Mouse (Mus musculus) mouse embryonic stem cell (cell line): ENCODE results near the gene Cdk19.
"Not testable (repeated sequence)": the region's sequence is repeated elsewhere in the genome, so short reads cannot be mapped to it uniquely, and the experiment has no call there.

Experiments used
- in situ Hi-C, 2 experiments: fragments of 300-500 bp; cut with MboI; formaldehyde crosslinking; loops; 1 replicate in 1 of 2; 3 replicates in 1 of 2; pipeline ENCODE4 v1.14.3; 2019 to 2020; ENCODE audit warnings: low sequenced_read_pairs in 2 of 2, low pct_unique_long_range_greater_than_20kb in 1 of 2, mixed read lengths in 1 of 2; ENCODE audit not compliant: unreplicated experiment in 1 of 2

Cdk19 gene

DNA sequence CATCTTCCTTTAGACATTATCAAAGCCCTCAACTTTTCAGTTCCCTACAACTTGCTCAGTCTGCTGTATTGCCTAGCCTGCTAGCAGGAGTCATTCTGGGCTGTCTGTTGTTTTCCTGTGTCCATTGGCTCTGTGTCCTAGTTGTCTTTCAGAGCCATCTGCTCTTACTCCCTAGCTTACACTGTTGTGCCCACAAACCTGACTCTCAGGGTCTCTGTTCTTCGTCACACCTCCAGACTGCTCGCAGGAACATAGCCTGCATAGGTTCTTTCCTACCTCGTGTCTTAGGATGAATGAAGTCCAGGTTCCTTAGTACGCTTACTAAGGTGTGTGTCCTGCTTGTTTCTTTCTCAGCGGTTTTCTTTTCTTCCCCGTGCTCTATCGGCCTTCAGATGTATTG is 35.5 kb downstream of the Cdk19 start:
- in situ Hi-C loops = loop anchor here in 1 of 2 experiments (10.0 kb wide), 1 partner anchor 150 kb away; no protein-coding TSS in a partner anchor

DNA sequence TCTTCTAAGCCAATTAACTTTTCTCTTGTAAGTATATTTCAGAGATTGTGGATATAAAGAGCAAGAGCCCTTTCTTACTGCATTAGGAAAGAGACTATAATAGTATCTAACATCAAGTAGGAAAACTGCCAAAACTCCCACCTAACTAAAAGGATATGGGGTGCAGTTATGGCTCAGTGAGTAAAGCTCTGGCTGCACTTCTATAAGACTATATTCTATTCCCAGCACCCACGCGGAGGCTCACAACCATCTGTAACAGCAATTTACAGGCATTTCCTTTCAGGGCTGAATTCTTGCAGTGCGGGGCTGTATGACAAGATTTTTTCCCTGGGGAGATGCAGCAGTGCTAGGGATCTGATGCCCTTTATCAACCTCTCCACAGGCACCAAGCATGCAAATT is 36.9 kb downstream of the Cdk19 start:
- in situ Hi-C loops = loop anchor here in 1 of 2 experiments (10.0 kb wide), 1 partner anchor 149 kb away; no protein-coding TSS in a partner anchor

DNA sequence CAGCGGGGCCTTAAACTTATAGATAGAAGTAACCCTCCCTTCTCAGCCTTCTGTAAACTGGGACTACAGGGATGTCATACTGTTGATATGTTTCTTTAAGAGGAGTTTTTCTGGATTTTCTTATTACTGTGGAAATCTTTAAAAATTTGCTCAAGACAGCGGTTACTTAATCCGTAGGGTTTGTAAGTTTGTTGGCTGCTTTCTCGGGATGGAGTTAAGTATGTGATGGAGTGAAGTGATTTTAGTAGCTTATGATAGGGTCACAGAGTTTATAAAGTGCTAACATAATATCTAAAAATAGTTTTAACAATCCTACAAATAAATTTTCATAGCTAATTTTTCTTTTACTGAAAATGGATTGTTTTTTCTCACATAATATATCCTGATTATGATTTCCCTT is 38.9 kb downstream of the Cdk19 start:
- in situ Hi-C loops = loop anchor here in 1 of 2 experiments (10.0 kb wide), 1 partner anchor 147 kb away; no protein-coding TSS in a partner anchor

DNA sequence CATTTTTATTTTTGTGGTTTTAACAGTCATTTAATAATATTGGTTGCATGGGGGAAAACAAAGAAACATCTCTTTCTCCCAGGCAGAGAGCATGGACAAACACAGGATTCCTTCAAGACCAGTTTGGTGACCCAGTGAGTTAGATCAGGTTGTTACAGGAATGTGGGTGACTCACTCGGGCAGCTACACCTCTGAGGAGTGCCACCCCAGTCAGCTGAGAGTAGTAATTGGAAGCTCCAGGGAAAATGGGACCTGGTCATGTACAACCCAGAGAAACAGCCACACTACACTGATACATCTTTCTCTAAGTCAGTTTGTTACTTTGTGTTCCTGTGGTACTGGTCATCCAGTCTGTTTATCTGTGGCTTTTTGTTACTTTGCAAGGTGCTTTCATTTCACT is 40.3 kb downstream of the Cdk19 start:
- in situ Hi-C loops = loop anchor here in 1 of 2 experiments (10.0 kb wide), 1 partner anchor 145 kb away; no protein-coding TSS in a partner anchor

DNA sequence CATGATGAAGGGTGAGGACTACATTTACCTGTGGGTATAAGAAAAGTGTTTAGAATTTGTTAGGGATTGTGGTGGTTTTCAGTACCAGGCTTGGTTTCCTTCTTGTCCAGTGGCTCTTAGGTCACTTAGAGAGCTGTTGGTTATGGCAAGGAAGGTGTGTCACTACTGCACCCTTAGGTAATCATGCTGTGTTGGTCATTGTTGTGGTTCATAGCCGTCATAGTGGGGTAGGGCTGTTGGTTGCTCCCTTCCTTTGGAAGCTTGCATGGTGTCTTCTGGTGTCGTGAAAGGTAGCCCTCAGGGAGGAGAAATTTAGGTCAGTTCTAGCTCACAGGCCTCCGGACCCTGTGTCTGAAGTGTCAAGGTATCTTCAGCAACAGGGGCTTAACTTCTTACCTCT is 46.0 kb downstream of the Cdk19 start:
- in situ Hi-C loops = no loop called here

DNA sequence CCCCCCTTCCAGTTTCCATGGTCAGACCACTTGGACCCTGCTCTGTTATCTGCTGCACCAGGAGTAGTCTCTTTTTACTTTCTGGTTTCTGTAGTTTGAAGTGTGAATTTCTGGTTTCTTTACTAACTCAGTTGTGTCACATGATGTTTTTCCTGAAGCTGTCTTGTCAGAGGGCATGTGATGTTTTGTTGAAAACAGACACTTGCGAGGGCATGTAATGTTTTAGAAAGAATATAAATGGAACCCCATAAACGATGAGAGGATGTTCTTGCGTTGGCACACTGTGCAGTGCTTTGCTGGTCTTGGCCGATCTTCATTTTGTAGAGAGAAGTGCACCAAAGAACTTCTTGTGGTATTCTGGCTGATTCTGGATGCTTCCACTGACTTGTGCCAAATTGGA is 46.8 kb downstream of the Cdk19 start:
- in situ Hi-C loops = no loop called here

DNA sequence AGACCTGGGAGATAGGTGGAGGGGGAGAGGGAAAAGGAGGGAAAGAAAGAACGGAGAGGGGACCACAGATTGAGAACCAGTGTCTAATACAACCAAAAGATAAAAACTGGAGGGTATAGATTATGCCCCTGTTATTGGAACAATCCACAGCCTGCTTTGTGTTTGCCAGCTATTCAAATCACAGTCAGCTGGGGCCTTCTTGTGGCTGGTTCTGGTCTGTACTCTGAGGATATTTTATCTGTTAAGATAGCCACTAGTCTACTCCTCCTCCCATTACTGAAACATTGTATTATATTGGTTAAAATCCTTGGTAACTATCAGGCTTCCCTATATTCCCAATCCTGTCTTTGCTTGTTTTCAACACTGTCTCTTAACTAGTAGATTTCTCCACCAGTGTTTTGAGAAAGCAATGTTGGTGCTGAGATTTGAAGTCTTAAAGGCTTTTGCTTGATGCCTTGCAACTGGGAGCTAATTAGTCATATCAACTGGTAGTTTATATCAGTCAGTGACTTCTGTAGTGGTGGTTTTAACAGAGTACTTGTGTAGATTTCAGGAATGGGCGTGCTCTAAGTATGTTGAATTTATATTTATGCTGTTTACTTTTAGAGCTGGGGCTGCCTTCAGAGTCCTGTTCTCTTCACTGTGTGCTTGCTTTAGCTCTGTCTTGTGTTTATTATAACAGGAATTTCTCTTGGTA is 54.2 kb downstream of the Cdk19 start:
- in situ Hi-C loops = no loop called here

DNA sequence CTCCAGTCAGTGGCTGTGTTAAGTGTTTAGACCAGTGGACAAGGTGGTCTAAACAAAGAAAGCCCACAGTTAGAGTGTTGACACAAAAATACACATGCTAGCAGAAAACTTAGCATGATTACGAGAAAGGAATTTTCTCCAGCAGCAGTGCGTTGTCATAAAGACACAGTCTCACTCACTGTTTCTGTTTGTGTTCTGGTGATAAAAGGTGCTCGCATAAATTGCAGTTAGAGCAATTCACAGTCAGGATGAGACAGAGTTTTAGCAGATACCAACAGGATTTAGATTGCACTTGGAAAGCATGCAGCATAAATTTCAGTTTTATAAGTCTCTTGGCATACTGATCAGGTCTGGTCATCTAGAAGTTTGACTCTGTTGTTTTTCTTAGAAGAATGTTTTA is 59.5 kb downstream of the Cdk19 start:
- in situ Hi-C loops = no loop called here

DNA sequence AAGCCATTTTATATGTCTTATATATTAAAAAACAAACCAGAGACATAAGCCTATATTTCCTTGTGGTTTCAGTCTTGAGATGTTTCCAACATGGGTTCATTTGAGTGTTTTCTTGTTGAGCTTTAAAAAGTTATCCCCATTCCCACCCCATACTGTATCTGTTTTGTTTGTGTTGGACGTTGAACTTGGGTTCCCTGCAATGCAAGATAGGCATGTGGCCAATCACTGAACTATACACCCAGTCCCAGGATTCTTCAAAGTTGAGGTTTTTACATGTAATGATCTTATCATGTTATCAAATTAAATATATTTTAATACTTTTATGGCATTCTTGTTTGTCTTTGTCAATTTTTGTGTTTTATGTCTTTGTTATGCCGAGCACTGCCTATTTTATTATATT is 60.0 kb downstream of the Cdk19 start:
- in situ Hi-C loops = no loop called here

DNA sequence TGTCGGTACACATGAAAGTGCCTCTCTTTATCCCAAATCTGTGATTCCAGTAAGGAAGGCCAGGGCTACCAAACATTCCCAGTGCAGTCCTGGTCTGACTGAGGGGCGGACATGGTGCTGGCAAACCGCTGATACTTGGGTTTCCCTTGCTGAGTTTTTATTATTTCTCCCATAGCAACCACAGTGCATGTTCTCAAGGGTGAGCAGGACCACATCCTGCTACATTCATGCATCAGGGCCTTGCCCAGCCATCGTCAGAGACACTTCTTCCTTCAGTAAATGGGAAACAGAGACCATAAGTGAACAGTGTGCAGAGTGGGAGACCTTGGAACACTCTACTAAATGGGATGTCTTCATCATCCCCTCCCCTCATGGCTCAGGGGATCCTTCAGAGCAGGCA is 60.9 kb downstream of the Cdk19 start:
- in situ Hi-C loops = no loop called here

DNA sequence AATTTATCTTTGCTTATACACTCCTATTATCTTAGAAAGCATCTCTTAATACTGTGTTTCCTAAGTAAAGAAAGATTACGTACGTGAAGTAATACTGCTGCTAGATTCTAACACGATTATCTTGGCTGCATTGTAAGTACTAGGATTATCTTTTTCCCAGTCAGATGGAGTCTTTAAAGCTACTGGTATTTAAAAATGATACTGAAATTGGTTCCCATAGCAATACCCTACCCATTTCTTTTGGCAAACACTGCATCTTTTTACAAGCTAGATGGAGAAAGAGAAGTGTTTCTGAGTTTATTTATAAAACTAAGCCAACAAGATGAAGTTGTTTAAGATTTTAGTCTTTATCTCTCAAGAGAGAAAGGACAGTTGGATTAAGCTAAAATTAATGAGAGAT is 67.3 kb downstream of the Cdk19 start:
- in situ Hi-C loops = no loop called here

DNA sequence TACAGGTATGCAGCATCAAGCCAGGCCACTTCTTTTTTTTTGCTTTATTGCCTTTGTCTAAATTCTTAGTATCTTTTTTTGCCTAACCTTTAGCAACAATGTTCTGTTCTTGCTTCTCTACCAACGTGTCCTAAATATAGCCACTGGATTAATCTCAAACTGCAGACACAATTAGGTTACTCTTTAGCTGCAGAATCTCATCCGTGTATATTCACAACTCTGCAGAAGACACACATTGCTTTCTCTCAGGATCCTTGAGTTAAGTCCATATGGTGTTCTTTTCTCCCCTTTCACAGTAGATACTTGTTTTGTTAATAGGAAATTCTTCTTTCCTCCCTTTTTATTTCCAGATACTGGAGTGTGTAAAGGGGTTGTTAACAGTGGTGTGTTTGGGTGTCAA is 70.0 kb downstream of the Cdk19 start:
- in situ Hi-C loops = no loop called here

DNA sequence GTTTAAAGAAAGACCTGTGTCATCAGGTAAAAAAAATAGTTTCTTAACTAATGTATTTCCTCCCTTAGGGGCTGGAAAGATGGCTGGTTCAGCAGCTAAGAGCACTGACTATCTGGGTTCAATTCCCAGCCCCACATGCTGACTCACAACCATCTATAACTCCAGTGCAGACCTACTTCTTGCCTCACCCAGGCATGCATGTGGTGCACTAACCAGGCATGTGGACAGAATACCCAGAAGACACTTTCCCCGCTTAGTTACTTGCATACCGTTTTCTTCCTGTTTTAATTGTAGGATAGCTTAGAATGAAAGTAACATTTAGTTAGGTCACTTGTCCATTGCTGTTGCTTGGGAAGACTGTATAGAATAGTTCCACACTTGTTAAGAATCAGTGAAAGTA is 72.0 kb downstream of the Cdk19 start:
- in situ Hi-C loops = no loop called here

DNA sequence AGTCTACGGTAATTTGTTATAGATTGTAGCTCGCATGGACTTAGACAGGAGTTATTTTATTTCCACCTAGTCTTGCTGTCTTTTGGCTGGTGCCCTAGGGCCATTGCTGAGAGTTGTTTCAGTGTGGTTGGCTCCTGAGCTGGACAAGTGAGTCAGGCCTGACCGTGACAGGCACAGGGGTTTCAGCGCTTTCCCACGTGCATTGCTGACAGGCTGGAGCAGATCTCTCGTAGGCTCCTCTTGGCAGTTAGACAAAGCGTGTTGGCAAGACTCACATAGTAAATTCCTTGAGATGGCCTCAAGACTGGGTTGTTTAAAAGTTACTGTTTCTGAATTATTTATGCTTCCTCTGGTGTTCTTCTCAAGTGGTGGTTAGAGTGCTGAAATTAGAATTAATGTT is 77.6 kb downstream of the Cdk19 start:
- in situ Hi-C loops = no loop called here

DNA sequence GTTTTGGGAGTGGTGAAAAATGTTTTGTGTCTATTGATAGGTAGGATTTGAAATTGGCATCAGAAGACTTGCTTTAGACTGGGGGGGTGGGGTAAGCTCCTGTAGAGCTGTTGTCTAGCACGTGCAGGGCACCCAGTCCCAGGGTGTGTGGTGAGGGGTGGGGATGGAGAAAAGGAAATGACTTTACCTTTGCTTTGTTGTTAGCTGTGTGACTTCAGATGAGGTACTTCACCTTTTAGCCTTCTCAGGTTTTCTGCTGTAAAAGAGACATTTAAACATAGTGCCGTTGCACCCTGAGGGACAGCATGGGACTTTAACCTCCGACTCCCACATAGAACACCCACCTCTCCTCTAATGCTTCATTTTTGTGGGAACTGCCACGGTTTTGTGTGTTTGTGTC is 80.5 kb downstream of the Cdk19 start:
- in situ Hi-C loops = no loop called here

DNA sequence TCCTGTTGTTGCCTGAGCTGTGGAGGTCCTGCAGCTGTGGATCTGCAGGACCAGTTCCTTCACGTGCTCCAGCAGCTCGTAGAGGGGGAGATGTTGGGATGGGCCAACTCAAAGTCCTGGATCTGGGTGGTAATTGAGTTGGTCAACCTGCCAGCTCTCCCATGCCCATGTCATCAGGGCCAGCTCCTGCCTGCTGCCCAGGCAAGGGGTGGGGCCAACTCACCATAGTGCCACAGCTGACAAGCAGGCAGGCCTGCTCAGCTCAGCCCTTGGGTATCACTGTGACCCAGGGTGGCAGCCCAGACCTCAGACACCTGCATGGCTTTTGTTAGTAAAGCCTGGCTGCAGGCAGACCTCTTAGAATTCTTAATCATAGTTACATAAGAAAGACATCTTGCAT is 81.3 kb downstream of the Cdk19 start:
- in situ Hi-C loops = no loop called here

DNA sequence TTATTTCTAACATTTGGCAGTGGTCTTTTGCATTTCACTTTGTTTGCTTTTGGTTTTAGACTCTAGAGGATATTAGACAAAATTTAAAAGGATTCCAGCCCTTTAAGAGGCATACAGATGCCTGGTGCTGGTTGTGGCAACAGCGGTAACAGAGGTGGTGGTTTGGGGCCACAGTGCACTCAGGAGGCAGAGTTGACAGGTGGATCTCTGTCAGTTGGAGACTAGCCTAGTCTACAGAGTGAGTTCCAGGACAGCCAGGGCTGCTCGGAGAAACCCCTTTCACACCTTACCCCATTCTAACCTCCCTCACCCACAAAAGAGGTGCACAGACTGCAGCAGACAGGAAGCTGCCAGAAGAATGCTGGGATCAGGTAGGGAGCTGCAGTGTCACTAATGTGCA is 82.4 kb downstream of the Cdk19 start:
- in situ Hi-C loops = no loop called here

DNA sequence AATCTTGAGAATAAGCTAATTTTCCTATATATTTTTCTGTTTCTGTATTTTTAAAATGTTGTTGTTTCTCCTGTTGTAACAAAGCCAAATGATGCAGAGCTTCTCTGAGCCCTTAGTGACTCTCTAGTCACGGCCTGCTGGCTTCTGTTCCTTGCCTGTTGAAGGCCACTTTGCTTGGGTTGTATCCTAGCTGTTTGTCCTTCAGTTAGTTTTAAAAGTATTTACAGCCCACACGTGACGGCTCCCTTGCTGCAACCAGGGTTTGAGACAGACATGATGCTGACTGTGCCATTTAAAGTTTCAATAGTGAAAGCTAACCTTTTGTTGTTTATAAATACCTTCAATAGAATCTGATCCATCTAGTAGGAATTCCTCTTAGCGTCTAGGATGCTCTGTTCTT is 83.3 kb downstream of the Cdk19 start:
- in situ Hi-C loops = no loop called here

DNA sequence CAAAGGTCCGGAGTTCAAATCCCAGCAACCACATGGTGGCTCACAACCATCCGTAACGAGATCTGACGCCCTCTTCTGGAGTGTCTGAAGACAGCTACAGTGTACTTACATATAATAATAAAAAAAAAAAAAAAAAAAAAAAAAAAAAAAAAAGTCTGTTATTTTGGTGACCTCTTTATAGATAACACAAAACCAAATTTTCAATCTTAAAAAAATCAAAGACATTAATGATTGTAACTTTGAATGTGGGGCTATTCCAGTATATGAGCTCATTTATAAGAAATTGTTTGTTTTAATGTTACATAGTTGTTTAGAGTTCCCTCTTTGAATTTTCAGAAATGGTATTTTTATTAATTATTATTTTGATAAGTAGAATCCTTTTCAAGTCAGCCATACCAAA is 85.1 kb downstream of the Cdk19 start:
- in situ Hi-C loops = not testable (repeated sequence)

DNA sequence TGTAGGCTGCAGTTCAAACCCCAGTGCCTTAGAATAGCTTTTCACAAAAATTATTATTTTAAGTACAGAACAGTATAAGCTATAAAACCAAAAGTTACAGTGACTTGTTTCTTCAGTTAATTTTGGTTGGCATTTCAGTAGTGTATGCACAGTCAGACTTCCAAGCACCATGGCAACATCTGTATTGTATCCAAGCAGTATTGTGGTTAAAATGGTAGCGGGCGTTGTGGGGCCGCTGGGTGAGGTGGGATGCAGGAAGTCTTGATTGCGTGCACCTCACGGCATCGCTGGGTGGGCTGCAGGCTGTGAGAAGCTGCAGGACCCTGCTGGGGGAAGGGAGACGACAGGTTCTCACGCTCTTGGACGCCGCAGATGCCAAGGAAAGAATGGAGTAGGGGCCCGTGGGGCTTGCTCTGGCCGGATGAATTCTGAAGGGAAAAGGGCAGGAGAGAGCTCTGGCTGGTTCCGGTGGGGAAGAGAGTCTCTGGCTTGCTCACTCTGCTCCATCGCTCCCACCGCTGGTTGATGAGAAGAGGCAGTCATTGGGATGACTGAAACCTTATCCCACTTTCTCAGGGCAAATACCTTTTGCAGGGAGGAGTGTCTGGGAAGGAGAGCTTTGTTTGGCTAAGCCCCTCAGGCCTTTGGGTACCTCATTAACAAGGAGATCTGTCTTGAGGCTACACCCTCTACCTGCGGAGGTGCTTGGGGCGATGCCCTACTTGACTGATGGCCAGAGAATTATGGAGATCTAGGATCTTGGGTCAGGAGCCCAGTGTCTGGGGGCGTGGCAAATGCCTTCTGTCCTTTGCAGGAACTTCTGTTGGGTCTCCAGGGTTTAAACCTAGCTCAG is 86.1 kb downstream of the Cdk19 start:
- in situ Hi-C loops = no loop called here
